Mouse (Mus musculus): ENCODE measurements around the gene Hspa12b. TPM values are rescaled to one million over a fixed set of nuclear protein-coding genes. Genes with fewer than 3 reads are reported as not detected.
A peak's percentile ranks its signal among the peaks of the same experiment; 100 is the strongest.
"Not testable (repeated sequence)": the region's sequence is repeated elsewhere in the genome, so short reads cannot be mapped to it uniquely, and the experiment has no call there.

Gene Hspa12b
- total RNA-seq, 1 experiment, result 1.7 TPM

DNA sequence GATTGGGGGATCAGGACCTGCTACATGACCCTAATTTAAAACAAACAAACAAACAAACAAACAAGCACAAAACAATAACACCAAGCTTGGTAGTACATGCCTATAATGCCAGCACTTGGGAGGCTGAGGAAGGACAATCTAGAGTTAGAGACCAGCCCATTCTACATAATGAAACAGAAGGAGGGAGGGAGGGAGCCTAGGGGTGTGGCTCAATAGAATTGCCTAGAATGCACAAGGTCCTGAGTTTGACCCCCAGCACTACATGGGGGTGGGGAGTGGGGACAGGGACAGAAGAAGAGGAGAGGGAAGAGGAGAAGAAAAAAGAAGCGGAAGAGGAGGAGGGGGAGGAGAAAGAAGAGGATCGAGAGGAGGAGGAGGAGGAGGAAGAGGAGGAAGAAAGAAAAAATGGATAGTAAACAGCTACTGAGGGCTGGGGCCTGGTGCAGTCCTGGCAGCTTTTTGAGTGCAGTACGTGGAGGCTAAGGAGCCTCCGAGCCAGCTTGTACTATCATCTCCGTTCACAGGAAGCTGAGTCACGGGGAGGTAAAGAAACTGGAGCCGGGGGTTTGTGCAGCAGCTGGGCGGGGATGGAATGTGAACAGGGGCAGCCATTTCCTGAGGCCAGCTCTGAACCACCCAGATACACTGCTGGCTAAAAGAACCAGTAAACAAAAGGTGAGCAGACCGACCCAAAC lies 30.8 kb upstream of the Hspa12b start:
- Histone ChIP-seq H3K4me3 (ENCODE audit: insufficient read depth in 1 of 2, low read depth in 1 of 2, low read length in 2 of 2, poor library complexity in 1 of 2, severe bottlenecking in 1 of 2) (peak overlapping the region; percentile 57 to 61), H3K36me3 (ENCODE audit: control insufficient read depth, insufficient read depth, low read length, poor library complexity, severe bottlenecking) (no peaks in the 10 kb centered on the region), H3K9me3 (ENCODE audit: control insufficient read depth, insufficient read depth, low read depth, low read length) (no peaks in the 10 kb centered on the region), H3K9ac (ENCODE audit: insufficient read depth, low read depth, low read length, poor library complexity, severe bottlenecking) (peak overlapping the region; percentile 52), H3K4me1 (ENCODE audit: control insufficient read depth in 2 of 2, insufficient read depth in 2 of 2, low read length in 2 of 2, poor library complexity in 1 of 2) (peaks cover 8 to 10% of the 10 kb centered on the region in 2 experiments), H3K27ac (ENCODE audit: insufficient read depth, low read depth, low read length, poor library complexity, severe bottlenecking) (peak overlapping the region; percentile 95)
- peak; percentile 61; the same call in 1 of the 2 replicates for TF ChIP-seq MAFK (IDR thresholded peaks at IDR 0.05; ENCODE audit: insufficient read depth, low read depth, low read length)
- no peak for TF ChIP-seq ZNF384 (IDR thresholded peaks at IDR 0.05; ENCODE audit: low read depth, low read length)
- peak; percentile 75 for DNase-seq (ENCODE audit: low read depth, low spot score)
- in situ Hi-C loops (cut with MboI; ENCODE audit: low sequenced_read_pairs in 2 of 2, unreplicated experiment in 2 of 2), result no loop called here

DNA sequence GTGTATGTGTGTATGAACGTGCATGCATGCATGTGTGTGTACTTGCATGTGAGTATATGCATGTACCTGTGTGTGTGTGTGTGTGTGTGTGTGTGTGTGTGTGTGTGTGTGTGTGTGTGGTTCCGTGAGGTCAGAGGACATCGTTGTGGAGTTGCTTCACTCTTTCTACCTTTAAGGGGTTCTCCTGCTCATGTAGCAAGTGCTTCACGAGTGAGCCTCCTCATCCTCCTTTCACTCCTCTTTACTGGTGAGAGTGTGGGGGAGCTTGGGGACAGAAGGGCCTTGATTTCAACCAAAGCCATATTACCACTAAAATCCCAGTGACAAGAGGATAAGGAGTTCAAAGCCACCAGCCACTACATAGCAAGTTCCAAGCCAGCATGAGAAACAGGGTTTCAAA lies 30.0 kb upstream of the Hspa12b start:
- peak overlapping the region; percentile 95 for H3K27ac ChIP-seq (ENCODE audit: insufficient read depth, low read depth, low read length, poor library complexity, severe bottlenecking)
- DNase-seq (ENCODE audit: low read depth, low spot score), result peak; percentile 12

DNA sequence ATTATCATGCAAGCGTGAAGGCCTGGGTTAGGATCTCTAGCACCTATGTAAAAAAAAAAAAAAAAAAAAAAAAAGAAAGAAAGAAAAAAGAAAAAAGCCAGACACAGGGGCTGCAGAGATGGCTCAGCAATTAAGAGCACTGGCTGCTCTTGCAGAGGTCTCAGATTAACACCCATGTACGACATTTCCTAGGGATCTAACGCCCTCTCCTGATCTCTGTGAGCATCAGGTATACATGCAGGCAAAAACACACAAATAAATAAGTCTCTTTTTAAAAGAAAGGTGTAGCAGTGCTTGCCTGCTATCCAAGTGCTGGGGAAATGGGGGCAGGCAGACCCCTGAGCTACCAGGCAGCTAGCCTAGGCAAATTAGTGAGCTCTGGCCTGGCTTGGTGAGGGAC lies 25.6 kb upstream of the Hspa12b start:
- no peaks in the 10 kb centered on the region for H3K36me3 ChIP-seq (ENCODE audit: control insufficient read depth, insufficient read depth, low read length, poor library complexity, severe bottlenecking)
- no peak overlapping the region for H3K27ac ChIP-seq (ENCODE audit: insufficient read depth, low read depth, low read length, poor library complexity, severe bottlenecking)
- H3K9ac ChIP-seq (ENCODE audit: insufficient read depth, low read depth, low read length, poor library complexity, severe bottlenecking), result no peak overlapping the region
- H3K4me1 ChIP-seq (ENCODE audit: control insufficient read depth in 2 of 2, insufficient read depth in 2 of 2, low read length in 2 of 2, poor library complexity in 1 of 2), result peaks cover 8 to 10% of the 10 kb centered on the region in 2 experiments
- no peak for TF ChIP-seq ZC3H11A (IDR thresholded peaks at IDR 0.05; ENCODE audit: borderline replicate concordance, low read depth, low read length)
- TF ChIP-seq ZNF384 (IDR thresholded peaks at IDR 0.05; ENCODE audit: low read depth, low read length), result no peak
- no peak for TF ChIP-seq MAFK (IDR thresholded peaks at IDR 0.05; ENCODE audit: insufficient read depth, low read depth, low read length)
- no peak for TF ChIP-seq HCFC1 (IDR thresholded peaks at IDR 0.05; ENCODE audit: borderline replicate concordance, insufficient read depth, low read length)
- TF ChIP-seq CHD2 (IDR thresholded peaks at IDR 0.05; ENCODE audit: low read depth, low read length), result no peak
- no peaks in the 10 kb centered on the region for H3K9me3 ChIP-seq (ENCODE audit: control insufficient read depth, insufficient read depth, low read depth, low read length)
- in situ Hi-C loops (cut with MboI; ENCODE audit: low sequenced_read_pairs in 2 of 2, unreplicated experiment in 2 of 2), result no loop called here
- no peak overlapping the region for H3K4me3 ChIP-seq (ENCODE audit: insufficient read depth in 1 of 2, low read depth in 1 of 2, low read length in 2 of 2, poor library complexity in 1 of 2, severe bottlenecking in 1 of 2)
- no peak for DNase-seq (ENCODE audit: low read depth, low spot score)

More for the DNA sequence above, 30.0 kb upstream of the Hspa12b start:
- H3K9ac ChIP-seq (ENCODE audit: insufficient read depth, low read depth, low read length, poor library complexity, severe bottlenecking), result peak overlapping the region; percentile 27; the same call in 1 of the 2 replicates
- H3K4me3 ChIP-seq (ENCODE audit: insufficient read depth in 1 of 2, low read depth in 1 of 2, low read length in 2 of 2, poor library complexity in 1 of 2, severe bottlenecking in 1 of 2), result peak overlapping the region; percentile 24 to 61; a peak in 3 of 4 replicates
- peaks cover 8 to 10% of the 10 kb centered on the region in 2 experiments for H3K4me1 ChIP-seq (ENCODE audit: control insufficient read depth in 2 of 2, insufficient read depth in 2 of 2, low read length in 2 of 2, poor library complexity in 1 of 2)
- no peak for TF ChIP-seq HCFC1 (IDR thresholded peaks at IDR 0.05; ENCODE audit: borderline replicate concordance, insufficient read depth, low read length)
- TF ChIP-seq ZC3H11A (IDR thresholded peaks at IDR 0.05; ENCODE audit: borderline replicate concordance, low read depth, low read length), result no peak
- no peak for TF ChIP-seq CHD2 (IDR thresholded peaks at IDR 0.05; ENCODE audit: low read depth, low read length)
- TF ChIP-seq MAFK (IDR thresholded peaks at IDR 0.05; ENCODE audit: insufficient read depth, low read depth, low read length), result no peak
- no peak for TF ChIP-seq ZNF384 (IDR thresholded peaks at IDR 0.05; ENCODE audit: low read depth, low read length)
- H3K36me3 ChIP-seq (ENCODE audit: control insufficient read depth, insufficient read depth, low read length, poor library complexity, severe bottlenecking), result no peaks in the 10 kb centered on the region
- no peaks in the 10 kb centered on the region for H3K9me3 ChIP-seq (ENCODE audit: control insufficient read depth, insufficient read depth, low read depth, low read length)
- in situ Hi-C loops (cut with MboI; ENCODE audit: low sequenced_read_pairs in 2 of 2, unreplicated experiment in 2 of 2), result no loop called here

DNA sequence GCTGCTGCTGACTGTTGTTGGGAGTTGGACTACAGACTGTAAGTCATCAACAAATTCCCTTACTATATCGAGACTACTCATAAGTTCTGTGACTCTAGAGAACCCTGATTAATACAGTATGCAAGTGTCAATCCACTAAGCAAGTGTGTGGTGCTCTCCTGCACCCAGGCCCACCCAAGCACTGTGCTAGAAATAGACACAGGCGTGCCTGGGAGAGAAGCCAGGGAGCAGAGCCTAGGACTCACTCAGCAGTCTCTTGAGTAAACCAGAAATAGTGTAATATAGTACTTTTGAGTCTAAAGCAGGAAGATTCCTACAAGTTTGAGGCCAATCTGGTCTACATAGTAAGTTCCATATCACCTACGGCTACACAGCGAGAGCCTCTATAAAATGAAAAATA lies 23.1 kb upstream of the Hspa12b start:
- DNase-seq (ENCODE audit: low read depth, low spot score), result no peak
- H3K27ac ChIP-seq (ENCODE audit: insufficient read depth, low read depth, low read length, poor library complexity, severe bottlenecking), result no peak overlapping the region
- H3K9me3 ChIP-seq (ENCODE audit: control insufficient read depth, insufficient read depth, low read depth, low read length), result no peaks in the 10 kb centered on the region
- no peak for TF ChIP-seq MAFK (IDR thresholded peaks at IDR 0.05; ENCODE audit: insufficient read depth, low read depth, low read length)
- no peak for TF ChIP-seq ZNF384 (IDR thresholded peaks at IDR 0.05; ENCODE audit: low read depth, low read length)
- TF ChIP-seq ZC3H11A (IDR thresholded peaks at IDR 0.05; ENCODE audit: borderline replicate concordance, low read depth, low read length), result no peak
- no peak for TF ChIP-seq HCFC1 (IDR thresholded peaks at IDR 0.05; ENCODE audit: borderline replicate concordance, insufficient read depth, low read length)
- TF ChIP-seq CHD2 (IDR thresholded peaks at IDR 0.05; ENCODE audit: low read depth, low read length), result no peak
- 0 out of 4 replicates have a peak, but pooled peaks cover 0 to 2% of the 10 kb centered on the region in 2 experiments for H3K4me1 ChIP-seq (ENCODE audit: control insufficient read depth in 2 of 2, insufficient read depth in 2 of 2, low read length in 2 of 2, poor library complexity in 1 of 2)
- no peak overlapping the region for H3K9ac ChIP-seq (ENCODE audit: insufficient read depth, low read depth, low read length, poor library complexity, severe bottlenecking)
- no peak overlapping the region for H3K4me3 ChIP-seq (ENCODE audit: insufficient read depth in 1 of 2, low read depth in 1 of 2, low read length in 2 of 2, poor library complexity in 1 of 2, severe bottlenecking in 1 of 2)
- in situ Hi-C loops (cut with MboI; ENCODE audit: low sequenced_read_pairs in 2 of 2, unreplicated experiment in 2 of 2), result no loop called here
- H3K36me3 ChIP-seq (ENCODE audit: control insufficient read depth, insufficient read depth, low read length, poor library complexity, severe bottlenecking), result no peaks in the 10 kb centered on the region

DNA sequence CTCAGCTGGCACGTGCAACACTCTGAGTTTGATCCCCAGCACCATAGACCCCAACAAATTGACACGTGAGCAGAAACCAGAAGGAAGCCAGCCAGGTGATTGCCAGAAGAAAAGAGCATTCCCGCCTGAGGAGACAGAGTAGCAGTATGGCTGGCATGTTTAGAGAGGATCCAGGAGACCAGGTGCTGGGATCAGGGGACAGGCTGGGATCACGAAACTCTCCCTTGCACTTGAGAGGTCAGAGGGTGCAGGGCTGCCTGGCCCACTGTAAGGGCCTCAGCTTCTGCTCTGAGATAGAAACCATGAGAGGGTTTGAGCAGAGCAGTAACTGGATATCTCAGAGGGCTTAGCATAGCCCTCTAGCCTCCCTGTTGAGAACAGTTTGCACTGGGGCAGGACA lies 22.0 kb upstream of the Hspa12b start:
- H3K9ac ChIP-seq (ENCODE audit: insufficient read depth, low read depth, low read length, poor library complexity, severe bottlenecking); H3K9me3 ChIP-seq (ENCODE audit: control insufficient read depth, insufficient read depth, low read depth, low read length); H3K4me3 ChIP-seq (ENCODE audit: insufficient read depth in 1 of 2, low read depth in 1 of 2, low read length in 2 of 2, poor library complexity in 1 of 2, severe bottlenecking in 1 of 2); H3K27ac ChIP-seq (ENCODE audit: insufficient read depth, low read depth, low read length, poor library complexity, severe bottlenecking); in situ Hi-C loops (cut with MboI; ENCODE audit: low sequenced_read_pairs in 2 of 2, unreplicated experiment in 2 of 2); H3K4me1 ChIP-seq (ENCODE audit: control insufficient read depth in 2 of 2, insufficient read depth in 2 of 2, low read length in 2 of 2, poor library complexity in 1 of 2); DNase-seq (ENCODE audit: low read depth, low spot score); H3K36me3 ChIP-seq (ENCODE audit: control insufficient read depth, insufficient read depth, low read length, poor library complexity, severe bottlenecking): not testable (repeated sequence)
